ENCODE assay signal across 8 mouse cellular contexts in genomic region chr9:105484338-105485084, GRCm38 (mm10). TPM values are rescaled to one million over a fixed set of nuclear protein-coding genes. Genes with fewer than 3 reads are reported as not detected.
DNase-seq lines count a peak whose midpoint lies in the region; ATAC-seq and TF ChIP-seq lines count a peak whose summit lies in the region.

No protein-coding gene starts in this region.

- no peak for DNase-seq in kidney, postnatal 0 days (ENCODE audit: low spot score)
- DNase-seq in kidney, postnatal 36 days = no peak
- peak; percentile 36 for DNase-seq in brain, adult 2 months (ENCODE audit: low read depth, low spot score)
- DNase-seq in urinary bladder, adult 18-20 months (ENCODE audit: low spot score in 2 of 2) = no peak
- DNase-seq in T-cell, adult 2 months (ENCODE audit: low spot score) = no peak
- no peak for DNase-seq in kidney, adult 8-10 months

- H3K27me3 ChIP-seq in kidney, postnatal 0 days (ENCODE audit: insufficient read depth, low read length) = no peaks in the 10 kb centered on the region

- peaks cover 2% of the 10 kb centered on the region; the same call in 1 of the 2 replicates for H3K4me1 ChIP-seq in kidney, postnatal 0 days (replicated peaks; ENCODE audit: insufficient read depth, low read length)

- H3K27ac ChIP-seq in kidney, postnatal 0 days = peak overlapping the region; percentile 8; the same call in 1 of the 2 replicates

- H3K4me3 ChIP-seq in kidney, postnatal 0 days (replicated peaks; ENCODE audit: low read depth, low read length) = no peak overlapping the region

- WGBS in kidney, postnatal 0 days = 81% methylated on average over 5 of the region's 5 CpGs

- no peak overlapping the region for H3K4me2 ChIP-seq in kidney, postnatal 0 days (ENCODE audit: low read length)

- H3K36me3 ChIP-seq in kidney, postnatal 0 days (ENCODE audit: insufficient read depth, low read length) = no peaks in the 10 kb centered on the region

- no peaks in the 10 kb centered on the region for H3K9me3 ChIP-seq in kidney, postnatal 0 days (replicated peaks; ENCODE audit: low read length)

- no peak overlapping the region for H3K9ac ChIP-seq in kidney, postnatal 0 days (ENCODE audit: low read depth, low read length)

- TF ChIP-seq CTCF in kidney, postnatal 0 days (IDR thresholded peaks at IDR 0.05; ENCODE audit: low read depth) = no peak

- no peak for ATAC-seq in kidney, postnatal 0 days (replicated peaks; ENCODE audit: low FRiP score, low read depth)
- ATAC-seq in hematopoietic stem cell, adult 5-6 weeks (replicated peaks in 1 of 2; ENCODE audit: insufficient read depth in 1 of 2, low FRiP score in 2 of 2, low TSS enrichment in 1 of 2, low read depth in 1 of 2, poor library complexity in 2 of 2, severe bottlenecking in 2 of 2) = peak; percentile 46 to 64; a peak in 2 of 4 replicates
- ATAC-seq in monocyte, adult 5-6 weeks (replicated peaks; ENCODE audit: insufficient number of reproducible peaks, low FRiP score, low TSS enrichment, poor library complexity, severe bottlenecking) = peak; percentile 90

RNA-seq across cellular contexts. Expression of gene Atp2c1, which starts 42.6 kb away (rescaled TPM):
- polyA plus RNA-seq in kidney, postnatal 0 days (2015; fragmentation: Nextera tagmentation; extraction: Ambion mirVana) = 56.0 and 56.3 TPM in 2 replicates
- total RNA-seq in hematopoietic stem cell, adult 5-6 weeks (2017) = 84.2 and 88.1 TPM in 2 replicates
- 204 to 219 TPM (median 205 TPM) in 3 replicates for total RNA-seq in monocyte, adult 5-6 weeks (2017)
